Mouse (Mus musculus) cerebellum, postnatal 10 days (tissue): ENCODE measurements at regions not wholly inside any gene's neighbourhood (a gene's known extent, or its start where the extent isn't known, plus 50 kb on each side); places are given as distances from the start of the nearest gene placed in this dataset.

ENCODE experiments used
- DNase-seq, 2 experiments: peaks; one replicate each; pipeline ENCODE4 v3.0.0; 2021; ENCODE audit warnings: mixed read lengths in 2 of 2

- DNase-seq, result no peak
These were observed 55.1 kb upstream of the Xpr1 start for GRCm38 (mm10) chr1:155472112-155472955.

- no peak for DNase-seq
These were observed 55.9 kb upstream of the Xpr1 start for GRCm38 (mm10) chr1:155472956-155473646.

DNA sequence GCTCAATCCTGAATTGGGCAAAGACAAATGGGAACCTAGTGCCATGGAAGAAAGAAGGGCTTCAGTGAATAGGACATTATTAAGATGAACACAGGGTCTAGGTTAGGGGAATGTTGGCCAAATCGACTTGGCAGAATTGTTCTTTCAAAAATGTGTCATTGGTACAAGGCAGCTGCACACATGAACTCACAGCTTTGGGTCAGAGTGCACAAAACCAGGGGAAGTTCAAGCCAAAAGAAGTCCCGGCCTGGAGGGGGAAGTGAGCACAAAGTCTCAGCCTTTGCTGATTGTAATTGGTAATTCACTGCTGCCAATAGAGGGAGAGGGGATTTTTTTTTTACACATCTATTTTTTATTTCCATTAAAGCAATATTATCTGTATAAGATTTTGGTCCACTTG, 57.8 kb upstream of the Xpr1 start:
- DNase-seq, result no peak

DNA sequence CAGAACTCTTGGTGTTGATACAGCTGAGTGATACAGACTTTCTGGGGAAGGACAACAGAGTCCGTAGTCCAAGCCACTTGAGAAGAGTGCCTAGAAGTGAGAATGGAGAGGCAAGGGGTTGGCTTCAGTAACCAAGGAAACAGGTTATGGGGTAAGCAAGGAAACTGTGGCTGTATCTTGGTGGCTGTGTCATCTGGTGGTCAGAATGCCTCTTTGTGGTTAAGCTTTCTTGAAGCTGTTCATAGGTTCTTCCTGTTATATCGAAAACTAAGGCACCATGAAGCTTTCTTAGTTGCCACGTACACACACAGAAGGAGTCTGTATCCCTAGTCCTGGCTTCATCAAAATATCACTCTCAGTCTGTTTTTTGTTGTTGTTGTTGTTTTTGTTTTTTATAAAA, 59.0 kb upstream of the Xpr1 start:
- DNase-seq, result no peak

DNA sequence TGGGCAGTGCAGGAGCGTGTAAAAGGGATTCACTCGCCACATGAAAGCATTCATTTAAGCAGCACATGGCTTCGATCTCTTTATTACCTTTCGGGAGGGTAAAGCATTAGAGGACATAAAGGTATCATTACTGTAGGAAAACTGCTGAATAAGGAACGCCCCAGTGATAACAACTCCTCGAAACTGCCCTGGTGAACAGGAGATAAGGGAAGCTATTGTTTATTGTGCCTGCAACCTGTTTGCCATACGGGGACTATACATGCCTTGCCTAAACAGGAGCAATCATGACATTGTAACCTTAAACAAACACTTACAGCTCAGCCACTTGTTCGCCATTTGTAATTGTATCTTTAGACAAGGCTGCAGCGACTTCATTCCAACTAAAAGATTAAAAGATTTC, 64.9 kb upstream of the Xpr1 start:
- no peak for DNase-seq

GRCm38 (mm10) chr1:155482760-155483159, 65.5 kb upstream of the Xpr1 start:
- no peak for DNase-seq

DNA sequence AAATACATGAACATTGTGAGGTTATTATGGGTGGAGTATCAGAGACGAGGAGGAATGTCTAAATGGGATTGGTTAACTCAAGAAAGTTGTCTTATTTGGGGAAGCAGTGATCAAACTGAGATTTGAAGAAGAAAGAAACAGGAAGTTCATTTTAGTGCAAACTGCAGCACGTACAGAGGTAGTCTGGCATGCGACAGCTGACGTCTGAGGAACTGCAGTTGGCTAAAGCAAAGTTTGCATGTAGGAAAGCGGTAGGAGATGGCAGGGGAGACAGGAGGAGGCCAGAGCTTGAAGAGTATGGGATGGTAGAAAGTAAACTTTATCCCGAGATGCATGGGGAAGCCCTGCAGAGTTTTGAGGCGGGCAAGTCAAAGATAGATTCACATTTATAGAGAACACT, 66.5 kb upstream of the Xpr1 start:
- DNase-seq, result no peak

DNA sequence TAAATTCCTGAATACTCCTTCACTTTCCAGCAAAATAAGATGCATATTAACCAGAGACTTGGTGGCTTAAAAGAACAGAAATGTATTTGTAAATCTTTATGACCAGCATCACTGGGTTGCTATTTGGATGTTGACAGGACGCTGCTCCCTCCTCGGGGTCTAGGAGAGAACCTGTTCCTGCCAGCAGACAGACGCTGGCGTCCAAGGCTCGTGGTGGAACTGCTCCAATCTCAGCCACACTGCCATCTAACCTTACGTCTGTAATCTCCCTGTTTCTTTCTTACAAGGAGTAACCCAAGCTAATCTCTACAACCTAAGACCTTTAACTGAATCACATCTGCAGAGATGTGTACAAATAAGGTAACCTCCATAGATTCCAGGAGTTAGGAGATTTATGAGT, 70.1 kb upstream of the Acbd6 start:
- peak; percentile 57 to 64 for DNase-seq

DNA sequence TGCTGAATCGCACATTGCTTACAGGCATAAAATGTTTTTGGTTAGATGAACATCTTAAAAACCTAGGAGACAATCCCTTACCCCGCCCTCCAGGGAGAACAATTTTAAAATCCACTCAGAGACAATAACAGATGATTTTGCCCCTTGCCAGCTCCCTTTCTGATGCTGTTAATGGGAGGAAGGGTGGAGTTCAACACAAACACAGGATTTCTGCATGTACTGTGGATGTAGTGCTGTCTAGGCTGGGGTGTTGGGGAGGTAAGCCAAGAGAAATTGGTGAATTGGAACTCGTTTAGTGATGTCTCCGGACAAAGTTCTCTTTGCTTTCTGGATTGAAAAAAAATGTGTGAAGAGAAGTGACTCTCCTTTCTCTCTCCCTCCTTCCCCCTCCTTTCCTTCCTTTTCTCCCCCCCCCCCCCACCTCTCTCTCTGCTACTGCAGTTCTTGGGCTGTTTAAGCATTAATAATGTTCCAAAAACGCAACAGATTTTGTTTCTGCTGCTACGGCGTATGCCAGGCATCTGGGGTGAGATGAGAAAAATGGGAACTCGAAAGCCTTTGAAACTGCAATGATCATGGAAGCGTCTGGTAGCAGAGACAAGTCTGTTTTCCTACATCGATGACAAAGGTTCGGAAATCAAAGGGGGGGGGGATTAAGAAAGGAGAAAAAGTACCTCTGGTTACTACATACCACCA, 68.8 kb upstream of the Acbd6 start:
- DNase-seq, result peak; percentile 39 to 40

DNA sequence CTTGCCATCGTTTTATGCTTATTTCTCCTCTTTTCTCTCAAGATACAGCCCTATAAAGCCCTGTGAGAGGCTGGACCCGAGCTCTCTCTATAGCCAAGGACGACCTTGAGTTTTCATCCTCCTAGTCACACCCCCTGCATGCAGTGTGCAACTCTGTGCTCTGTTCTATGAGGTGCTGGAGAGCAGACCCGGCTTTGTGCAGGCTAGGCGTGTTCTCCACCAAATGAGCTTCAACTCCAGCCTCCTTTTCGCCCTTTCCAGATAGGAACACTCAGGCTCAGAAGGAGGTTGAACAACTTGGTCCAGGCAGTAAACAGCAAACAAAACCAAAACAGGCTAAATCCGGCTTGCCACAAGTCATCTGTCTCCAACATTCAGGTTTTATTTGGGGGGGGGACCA, 67.8 kb upstream of the Acbd6 start:
- peak in 1 of 2 experiments; percentile 18 for DNase-seq

DNA sequence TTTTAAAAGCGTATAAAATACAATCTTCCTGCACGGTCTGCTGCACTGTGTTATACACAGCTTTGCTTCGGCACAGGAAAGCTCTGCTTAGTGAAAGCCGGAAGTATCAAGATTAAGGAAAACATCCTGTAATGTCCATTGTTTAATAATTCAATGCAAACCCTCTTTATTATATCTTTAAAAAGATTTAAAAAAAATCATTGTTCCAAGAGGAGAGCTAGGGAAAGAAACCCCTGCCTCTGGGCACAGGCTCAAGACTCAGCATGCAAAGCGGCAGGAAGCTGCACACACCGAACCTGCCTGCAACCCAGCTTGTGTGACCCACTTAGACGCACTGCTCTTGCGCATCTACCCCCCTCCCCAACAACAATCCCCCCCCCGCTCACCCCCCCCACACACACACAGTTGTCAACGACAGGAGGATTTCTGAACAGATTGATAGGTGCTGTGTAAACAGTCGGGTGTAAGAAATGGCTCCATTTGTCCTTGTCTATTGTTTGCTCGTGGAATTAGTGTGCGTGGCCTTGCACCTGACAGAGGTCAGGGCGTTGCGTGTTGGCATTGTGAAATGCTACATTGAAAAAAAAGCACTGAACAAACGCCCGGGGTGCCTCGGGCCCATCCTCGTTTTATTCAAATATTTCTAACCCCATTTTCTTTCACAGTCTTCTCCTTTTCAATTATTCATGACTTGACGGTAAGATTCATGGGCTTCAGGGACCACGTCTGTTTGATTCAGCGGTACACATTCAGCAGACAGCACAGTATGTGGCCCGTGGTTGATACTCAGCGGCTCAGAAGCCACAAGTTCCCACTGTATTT, 66.5 kb upstream of the Acbd6 start:
- peak; percentile 69 to 81 for DNase-seq

GRCm38 (mm10) chr1:155493333-155493732, 64.6 kb upstream of the Acbd6 start:
- DNase-seq, result no peak

DNA sequence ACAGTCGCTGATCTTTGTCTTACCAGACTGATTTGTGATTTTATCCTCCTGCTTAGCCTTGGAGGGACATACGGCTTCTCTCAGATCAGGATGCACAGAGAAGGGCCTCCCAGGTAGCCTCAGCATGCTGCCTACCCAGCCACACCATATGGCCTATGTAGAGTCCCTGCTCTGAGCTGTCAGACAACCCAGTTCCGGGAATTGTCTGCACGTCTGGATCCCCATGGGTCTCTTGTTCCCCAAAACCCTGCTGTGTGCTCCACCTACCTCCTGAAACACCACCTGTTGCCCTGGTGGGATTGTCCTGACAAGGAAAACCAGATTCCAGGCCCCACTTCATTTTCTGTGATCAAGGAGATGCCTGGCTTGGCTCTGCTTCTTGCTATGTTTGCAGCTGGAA, 64.1 kb upstream of the Acbd6 start:
- DNase-seq, result no peak

GRCm38 (mm10) chr1:155494347-155494746, 63.6 kb upstream of the Acbd6 start:
- DNase-seq, result no peak

DNA sequence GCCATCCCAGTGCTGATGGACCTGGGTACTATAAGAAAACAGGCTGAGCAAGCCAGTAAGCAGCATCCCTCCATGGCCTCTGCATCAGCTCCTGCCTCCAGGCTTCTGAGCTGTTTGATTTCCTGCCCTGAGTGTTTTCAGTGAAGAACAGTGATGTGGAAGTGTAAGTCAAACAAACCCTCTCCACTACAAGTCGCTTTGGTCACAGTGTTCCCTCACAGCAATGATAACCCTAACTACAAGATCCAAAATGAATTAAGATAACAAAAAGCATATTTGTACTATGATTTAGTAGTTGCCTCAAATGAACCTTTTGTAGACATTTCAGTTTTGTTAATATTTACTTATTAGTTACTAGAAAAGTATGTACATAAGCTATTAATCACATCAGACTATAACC, 58.2 kb upstream of the Acbd6 start:
- DNase-seq, result no peak

DNA sequence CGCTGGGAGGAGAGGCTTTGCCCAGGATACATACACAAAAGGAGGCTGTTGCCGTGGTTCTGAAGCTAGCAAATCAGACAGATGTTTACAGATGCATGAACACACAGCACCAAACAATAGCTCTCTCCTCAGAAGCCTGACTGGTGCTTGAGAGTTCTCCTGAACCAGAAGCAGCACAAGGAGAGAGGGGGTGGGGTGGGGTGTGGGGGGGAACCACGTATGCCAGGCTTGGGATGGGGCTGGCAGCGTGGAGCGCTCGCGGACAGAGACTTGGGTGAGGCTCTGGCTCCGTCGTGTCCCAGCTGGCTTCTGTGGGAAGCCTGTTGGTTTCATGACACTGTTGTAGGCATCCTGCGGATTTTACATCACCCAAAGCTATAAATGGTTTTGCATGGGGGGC, 55.1 kb upstream of the Acbd6 start:
- peak in 1 of 2 experiments; percentile 37 for DNase-seq

GRCm38 (mm10) chr1:155504581-155505328, 53.2 kb upstream of the Acbd6 start:
- no peak for DNase-seq

DNA sequence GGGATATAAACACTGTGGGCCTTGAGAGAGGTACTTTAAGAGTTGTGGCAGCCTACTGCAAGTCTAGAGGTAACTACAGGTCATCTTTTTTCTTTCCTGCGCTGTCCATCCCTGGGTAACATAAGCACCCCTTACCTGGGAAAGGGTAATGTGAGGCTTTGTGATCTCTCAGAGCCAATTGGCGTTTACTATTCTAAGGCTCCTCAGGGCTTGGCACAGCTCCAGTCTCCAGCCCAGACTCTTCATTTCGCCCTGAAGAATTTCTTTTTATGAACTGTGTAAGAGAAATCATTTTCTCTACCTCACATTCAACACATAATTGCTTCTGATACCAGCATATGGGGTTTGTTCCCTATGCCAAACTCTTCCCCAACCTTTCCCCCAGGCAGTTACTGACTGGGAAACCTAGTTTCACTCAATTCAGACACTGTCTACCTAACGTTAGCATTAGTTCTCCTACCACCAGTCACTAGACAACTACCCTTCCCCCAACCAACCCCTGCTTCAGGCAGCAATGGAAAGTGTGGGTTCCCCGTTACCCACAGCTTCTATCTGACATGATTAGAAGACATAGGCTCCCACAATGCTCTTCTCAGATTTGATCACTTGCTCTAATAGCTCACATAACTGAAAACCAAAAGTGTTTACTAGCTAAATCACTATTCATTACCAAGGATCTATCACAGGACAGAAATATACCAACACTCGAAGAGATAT, 52.4 kb upstream of the Acbd6 start:
- peak in 1 of 2 experiments; percentile 59 for DNase-seq
